Mouse (Mus musculus) kidney, adult 2 months (tissue): ENCODE measurements around the gene Lrrfip2.

ENCODE experiments used
- CTCF ChIP-seq: fragments of 200-500 bp; conservative IDR thresholded peaks from 2 replicates; pipeline ENCODE4 v1.5.1; 2011; ENCODE audit warnings: low read depth, mild to moderate bottlenecking, control low read depth, low read length, moderate library complexity, mixed read lengths; ENCODE audit not compliant: insufficient read depth, insufficient read length
- POLR2A ChIP-seq: fragments of 200-500 bp; IDR thresholded peaks from one replicate; pipeline ENCODE4 v1.6.1; 2011; ENCODE audit warnings: low read depth, low read length, control low read depth

DNA sequence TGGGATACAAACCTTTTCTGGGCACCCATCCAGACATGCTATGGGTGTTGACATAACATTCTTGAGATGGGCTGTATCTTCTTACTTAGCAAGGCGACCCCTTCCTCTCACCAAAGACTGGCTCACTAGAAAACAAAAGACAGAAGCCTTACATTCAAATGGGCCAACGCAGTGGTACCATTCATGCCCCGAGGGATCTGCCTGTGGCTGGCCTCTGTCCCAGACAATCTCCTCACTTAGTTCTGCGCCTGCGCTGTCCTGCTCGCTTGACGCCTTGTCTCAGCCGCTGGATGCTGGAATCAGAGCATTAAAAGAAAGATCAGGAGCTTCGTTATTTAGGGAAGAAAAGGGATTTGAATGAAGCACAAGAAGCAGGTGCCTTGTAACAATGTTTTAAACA, 24.7 kb upstream of the Lrrfip2 start:
- TF ChIP-seq POLR2A (no peak), CTCF (no peak)
